Mouse (Mus musculus) adrenal gland, postnatal 4 days (tissue): ENCODE data around the gene Stat6. TPM values are rescaled to one million over a fixed set of nuclear protein-coding genes. Genes with fewer than 3 reads are reported as not detected.

Experiments
- DNase-seq, 2 experiments: peaks; one replicate each; pipeline ENCODE4 v3.0.0; 2021 to 2022; ENCODE audit warnings: low spot score in 2 of 2, mixed read lengths in 2 of 2
- total RNA-seq, 2 experiments: library from RNA; stranded (reverse); gene quantifications; 2 replicates each; pipeline ENCODE4 v1.2.3; 2021

The Stat6 gene
- total RNA-seq, 2 experiments from 2014 or later = 72.7 to 78.0 TPM

DNA sequence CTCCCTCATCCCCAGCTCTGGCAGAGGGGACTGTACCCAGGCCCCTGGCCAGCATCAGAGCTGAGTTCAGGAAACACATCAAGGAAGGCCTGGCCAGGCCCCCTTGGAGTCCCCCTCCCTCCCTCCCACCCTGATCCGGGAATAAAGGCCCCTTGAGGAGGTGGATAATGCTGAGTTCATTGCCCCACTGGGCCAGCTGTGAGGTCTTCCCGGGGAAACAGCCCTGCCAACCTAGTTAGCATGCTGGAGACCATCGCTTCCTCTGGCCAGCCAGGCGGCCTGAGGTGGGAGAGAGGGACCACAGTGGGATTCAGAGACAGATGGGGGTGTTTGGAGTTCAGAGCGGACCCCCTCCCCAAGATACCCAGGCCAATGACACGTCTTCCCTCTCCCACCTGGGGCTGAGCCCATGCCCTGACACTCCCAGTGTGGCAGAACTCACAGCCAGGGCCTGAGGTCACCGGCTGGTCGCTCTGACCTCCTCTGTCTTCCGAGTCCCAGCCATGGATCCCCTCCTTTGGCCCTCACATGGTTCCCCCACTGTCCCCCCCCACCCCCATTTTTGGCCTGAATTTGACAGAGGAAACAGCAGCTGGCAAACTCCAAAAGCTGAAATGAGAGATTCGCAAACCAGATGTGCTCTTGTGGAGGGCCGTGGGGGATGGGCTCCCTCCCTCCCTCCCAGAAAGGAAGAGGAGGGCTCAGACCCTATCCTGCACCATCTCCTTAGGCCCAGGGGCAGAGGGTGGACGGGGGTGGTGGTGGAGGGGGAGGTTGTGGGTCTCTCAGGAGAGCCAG is 28.4 kb upstream of the Stat6 start:
- DNase-seq = no peak

DNA sequence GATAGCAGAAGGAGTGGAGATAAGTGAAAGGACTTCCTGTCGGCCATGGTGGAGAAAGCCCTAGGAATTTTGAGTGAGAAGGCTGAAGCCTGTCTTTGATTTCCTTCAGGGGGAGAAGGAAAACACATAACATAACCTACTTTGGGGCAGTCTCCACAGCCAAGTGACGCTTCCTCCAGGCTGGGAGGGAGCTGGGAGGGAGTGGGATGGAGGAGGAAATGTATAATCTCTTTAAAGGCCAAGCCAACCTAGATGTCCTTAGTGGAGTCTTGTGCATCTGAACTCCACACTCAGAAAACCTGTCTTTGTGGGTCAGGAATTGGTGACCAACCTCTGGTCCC is 27.8 kb upstream of the Stat6 start:
- no peak for DNase-seq

DNA sequence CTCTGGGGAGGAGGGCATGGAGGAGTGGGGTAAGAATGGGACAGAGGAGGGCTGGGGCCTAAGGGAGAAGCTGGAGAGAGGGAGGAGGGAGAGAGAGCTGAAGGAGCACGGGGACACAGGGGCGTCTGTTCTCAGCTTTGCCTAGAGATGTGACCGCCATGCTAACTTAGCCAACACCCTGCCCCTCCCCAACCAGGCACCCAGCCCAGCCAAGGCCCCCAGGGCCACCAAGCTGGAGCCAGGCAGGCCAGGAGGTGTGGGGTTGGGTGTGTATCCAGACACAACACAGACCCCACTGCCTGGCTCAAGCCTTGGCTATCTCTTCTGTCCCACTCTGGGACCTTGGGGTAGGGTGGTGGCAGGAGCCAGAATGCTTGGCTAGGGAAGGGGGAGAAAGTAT is 27.2 kb upstream of the Stat6 start:
- no peak for DNase-seq

DNA sequence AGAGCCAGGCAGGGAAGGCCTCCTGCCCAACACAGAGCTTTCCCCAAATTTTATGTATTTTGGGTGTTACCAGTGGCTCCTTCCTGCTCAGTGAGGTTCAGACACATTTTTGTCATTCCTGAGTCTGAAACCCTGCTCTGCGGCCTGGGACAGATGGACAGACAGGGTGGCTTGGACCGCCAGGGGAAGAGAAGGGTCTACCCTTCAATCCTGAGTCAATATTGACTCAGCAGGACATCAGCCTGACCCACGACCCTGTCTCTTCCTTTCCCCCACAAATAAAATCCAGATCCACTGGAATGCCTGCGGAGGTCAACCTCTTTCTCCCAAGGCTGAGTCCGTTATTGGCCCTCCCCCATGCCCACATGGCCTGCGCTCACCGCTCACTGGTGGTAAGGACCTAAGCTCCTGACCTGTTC is 26.5 kb upstream of the Stat6 start:
- no peak for DNase-seq

DNA sequence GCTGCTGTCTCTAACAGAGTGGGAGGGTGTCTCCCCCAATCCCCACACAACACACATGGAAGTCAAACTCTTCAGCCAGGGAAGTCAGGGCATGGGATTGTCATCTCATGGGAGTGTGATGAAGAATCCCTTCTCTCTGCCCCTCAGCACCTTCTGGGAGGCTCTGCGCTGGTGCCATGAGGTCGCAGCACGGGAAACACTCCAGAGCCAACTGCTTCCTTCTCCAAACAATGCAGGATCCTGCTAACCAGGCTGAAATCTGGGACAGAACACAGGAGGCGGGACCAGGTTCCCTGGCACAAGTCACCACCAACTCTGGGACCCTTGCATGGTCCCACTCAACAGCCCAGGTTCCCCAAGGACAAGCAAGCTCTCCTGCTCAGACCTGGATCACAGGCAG is 25.5 kb upstream of the Stat6 start:
- DNase-seq = no peak

DNA sequence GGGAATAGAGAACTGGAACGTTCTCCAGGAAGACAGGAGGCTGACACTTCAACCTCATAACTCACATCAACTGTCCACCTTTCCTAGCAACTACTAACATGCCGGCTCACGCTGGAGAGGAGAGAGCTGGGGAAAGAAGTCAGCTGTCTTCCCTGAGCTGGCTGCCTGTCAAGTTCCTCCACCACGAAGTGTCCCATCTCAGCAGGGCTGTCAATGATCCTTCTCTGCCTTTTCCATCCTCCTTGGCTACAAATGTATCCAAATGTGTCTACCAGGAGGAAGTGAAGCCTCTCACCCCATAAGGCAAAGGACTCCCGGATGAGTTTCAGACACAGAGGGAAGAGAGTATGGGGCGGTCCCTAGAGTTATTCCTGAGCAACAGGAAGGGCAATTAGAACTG is 24.6 kb upstream of the Stat6 start:
- no peak for DNase-seq

DNA sequence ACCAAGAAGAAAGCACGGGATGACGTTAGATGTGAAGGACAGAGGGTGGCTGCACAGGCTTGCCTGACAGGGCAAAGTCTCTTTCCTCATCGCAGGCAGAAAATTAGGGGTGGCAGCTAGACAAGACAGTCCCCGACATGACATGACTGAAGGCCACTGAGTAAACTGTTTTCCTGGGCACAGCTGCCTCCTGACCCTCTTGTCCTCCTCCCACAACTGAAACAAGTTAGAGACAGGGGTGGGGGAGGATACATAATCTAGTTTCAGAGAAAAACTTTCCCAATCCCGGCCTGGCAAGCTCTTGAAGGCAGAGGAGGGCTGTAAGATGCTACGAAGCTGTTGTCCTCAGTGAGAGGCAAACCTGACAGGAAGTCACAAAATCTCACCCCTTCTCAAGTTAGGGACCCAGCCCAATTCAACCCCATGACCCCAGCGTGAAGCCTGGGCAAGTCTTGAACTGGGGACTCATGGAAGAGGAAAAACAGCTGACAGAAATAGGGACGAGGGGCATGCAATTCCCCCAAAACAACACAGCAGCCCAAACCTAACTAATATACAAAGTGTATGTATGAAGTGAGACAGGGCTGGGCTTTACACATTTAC is 23.6 kb upstream of the Stat6 start:
- DNase-seq = no peak

DNA sequence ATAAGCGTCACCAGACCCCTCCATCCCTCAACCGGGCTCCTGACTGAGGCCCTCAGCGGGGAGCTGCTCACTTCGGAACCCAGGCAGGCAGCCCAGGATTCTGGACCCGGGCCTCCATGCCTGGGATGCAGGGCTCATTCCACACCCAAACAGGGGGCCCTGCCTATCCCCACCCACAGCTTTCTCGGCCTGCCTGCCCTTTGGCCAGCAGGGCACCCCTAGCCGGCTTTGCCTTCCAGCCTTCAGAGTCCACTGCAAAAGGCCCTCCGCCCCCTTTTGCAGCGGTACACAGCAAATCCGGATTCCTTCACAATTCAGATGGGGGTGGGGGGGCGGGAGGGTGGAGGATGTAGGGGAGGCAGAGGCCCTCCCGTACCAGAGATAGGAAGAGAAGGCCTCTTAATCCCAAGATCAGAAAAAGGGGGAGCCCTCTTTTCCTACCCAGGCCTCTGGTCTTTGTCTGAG is 22.8 kb upstream of the Stat6 start:
- DNase-seq = no peak

DNA sequence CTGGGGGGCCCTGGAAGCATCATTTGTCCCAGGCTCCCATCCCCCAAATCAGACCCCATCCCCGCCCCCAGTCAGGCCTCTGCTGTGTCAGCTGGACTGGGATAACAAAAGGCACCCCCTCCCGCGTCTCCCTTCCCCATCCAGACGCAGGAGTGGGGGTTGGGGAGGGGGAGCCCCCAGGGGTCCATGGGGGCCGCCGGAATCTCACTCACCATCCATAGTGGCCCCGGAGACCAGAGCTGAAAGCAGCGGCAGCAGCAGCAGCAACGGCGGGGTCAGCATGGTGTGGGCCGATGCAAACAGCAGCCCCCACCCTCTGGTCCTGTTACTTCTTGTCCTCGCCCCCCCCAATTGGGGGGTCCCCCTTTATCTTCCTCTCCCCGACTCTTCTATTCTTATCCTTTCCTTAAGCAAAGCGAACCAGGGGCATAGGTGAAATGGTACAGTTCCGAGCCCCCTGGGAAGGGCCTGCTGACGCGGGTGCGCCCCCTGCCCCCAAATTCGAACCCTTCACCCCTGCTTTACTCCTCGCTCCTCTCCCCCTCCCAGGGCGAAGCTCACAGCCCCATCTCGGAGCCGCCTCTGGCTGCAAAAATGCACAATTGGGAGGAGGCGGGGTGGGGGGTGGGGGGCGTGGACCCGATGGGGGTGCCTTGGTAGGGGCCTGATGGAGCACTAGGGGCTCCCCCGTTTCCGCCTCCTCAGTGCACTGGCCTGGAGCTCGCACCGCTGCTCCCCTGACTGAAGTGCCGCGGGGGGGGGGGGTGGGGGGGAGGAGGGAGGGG is 22.2 kb upstream of the Stat6 start, which contains the start of gene Lrp1:
Gene Lrp1, minus strand, starts transcription at position 743 of the 785 bp plus-strand sequence.
- DNase-seq = no peak

DNA sequence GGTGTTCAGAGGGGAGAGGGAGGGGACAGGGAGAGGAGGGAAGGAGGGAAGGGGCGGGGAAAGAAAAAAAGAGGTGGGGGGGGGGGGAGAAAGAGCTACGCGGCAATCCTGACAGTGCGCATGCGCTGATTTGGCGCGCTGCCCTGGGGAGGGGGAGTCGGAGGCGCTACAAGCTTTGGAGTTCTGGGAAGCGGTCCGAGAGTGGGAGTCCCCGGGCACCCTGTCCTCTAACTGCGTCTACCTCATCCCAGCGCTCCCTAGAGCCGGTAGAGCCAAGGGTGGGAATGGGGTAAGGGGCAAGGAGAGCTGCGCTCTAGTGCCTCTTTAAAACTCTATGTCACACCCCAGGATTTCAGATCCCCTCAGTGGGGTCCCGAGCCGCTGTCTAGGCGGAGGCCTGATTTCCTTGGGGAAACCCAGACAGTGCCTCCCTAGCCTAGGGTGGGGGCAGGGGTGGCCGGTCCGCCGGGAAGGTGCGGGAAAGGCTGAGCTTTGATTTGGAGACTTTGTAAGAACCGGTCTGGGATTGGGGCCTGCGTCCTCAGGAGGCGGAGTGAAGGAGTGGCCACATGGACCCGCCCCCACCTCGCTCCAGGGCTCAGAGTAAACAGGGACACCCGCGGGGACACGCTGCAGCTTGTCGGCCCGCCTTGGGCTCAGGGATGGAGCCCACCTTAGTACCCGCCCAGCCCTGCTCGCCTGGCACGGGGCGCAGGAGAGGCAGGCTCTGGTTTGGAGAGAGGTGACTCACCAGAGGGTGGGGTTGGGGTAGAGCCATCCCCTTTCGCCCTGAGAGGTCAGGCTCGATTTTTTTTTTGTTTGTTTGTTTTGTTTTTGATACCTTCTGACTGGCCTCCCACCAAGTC is 21.4 kb upstream of the Stat6 start:
- peak; percentile 80 to 84 for DNase-seq

DNA sequence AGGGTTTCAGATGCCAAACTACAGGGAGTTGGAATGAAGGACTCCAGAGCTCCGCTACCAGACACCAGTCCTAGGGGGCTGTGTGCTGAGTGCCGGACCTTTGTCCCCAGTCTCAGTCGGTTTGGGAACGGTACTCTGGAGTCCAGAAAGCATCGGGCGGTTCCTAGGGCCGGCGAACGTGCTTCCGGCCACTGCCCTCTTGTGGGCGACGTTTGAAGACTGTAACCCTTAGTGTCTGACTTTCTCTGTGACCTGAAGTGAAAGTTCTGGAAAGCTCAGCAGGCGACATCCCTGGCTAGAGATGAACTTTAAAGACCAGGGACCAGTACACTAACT is 20.8 kb upstream of the Stat6 start:
- DNase-seq = peak in 1 of 2 experiments; percentile 63

DNA sequence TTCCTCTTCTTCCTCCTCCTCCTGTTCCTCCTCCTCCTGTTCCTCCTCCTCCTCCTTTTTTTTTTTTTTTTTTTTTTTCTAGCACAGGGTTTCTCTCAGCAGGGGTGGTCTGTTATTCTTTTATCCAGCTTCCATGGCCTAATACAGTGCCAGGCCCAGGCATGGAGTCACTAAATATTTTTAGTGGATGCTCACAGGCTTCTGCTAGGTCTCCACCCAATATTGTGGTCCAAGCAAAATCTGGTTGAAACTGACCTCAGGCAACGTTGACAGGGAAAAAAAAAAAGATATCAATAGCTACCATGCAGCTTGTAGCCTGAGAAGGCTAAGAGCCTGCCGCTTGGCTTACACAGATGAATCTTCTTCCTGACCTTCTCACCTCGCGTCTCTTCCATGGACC is 20.1 kb upstream of the Stat6 start:
- no peak for DNase-seq

DNA sequence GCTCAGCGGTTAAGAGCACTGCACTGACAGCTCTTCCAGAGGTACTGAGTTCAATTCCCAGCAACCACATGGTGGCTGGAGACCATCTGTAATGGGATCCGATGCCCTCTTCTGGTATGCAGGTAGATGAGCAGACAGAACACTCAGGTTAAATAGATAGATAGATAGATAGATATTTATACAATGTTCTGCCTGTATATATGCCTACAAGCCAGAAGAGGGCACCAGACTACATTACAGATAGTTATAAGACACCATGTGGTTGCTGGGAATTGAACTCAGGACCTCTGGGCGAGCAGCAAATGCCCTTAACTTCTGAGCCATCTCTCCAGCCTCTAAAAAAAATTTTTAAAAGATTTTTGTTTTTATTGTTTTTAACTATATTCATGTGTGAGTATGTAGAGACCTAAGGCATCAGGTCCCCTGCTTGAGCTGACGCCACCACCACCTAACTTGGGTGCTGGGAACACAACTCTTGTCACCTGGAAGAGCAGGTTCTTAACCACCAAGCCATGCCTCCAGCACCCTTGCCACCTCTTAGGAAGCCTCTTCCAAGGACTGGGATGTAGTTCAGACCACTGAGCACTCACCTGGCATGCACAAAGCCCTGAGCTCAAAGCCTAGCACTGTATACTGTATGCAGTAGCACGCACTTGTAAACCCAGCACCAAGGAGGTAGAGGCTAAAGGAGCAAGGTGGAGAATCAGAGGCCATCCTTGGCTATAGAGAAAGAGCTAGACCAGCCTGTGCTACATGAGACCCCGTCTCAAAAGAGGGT is 19.2 kb upstream of the Stat6 start:
- DNase-seq = no peak

DNA sequence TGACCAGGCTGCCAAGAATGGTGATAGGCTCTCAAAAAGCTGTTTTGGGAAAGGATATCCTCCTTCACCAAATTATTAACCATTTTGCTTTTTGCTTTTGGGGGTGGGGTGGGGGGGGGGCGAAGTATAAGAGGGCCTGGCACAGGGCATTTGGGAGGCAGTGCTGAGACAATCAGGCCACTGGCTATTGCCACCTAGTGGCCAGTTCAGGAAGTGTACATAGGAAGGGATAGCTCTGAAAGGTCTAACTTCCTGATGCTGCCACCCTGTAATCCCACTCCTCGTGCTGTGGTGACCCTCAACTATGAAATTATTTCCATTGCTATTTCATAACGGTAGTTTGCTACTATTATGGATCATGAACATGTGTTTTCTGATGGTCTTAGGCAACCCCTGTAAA is 16.4 kb upstream of the Stat6 start:
- DNase-seq = no peak

DNA sequence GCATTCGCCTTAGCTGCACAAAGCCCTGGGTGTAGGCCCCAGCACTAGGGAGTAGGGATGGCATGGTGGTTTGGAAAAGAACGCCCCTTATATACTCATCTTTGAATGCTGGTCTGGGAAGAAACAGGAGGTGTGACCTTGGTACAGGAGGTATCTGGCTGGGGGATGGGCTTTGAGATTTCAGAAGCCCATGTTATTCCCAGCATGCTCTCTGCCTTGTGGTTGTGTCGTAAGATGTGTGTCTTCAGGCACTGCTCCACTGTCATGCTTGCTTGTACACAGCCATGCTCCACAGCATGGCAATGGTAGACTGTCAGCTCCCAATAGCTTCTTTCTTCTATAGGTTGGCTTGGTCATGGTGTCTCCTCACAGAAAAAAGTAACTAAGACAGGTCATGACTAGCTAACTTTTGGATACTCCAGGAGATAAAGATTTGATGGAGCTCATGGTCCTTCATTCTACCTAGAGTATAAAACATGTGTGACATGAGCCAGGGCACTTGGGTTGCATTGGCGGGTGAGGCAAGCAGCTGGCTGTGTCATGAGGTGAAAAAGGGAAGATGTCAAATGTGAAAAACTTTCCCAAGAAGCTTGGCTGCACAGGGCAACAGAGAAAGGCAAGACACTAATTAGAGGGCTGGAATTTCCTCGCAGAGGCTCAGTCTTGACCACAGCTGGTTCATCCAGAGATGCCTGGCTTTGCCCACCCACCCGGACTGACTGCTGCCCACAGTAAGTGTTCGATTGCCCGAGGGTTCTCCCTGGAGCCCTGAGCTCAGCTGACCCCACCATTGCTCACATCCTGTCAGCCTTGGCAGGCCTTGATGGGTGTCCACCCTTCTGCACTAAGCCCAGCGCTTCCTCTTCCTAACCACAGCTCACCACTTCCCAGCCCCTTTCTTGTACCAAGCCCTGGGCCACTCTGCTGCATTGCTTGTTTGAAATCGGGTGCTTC is 11.2 kb upstream of the Stat6 start:
- DNase-seq = no peak

DNA sequence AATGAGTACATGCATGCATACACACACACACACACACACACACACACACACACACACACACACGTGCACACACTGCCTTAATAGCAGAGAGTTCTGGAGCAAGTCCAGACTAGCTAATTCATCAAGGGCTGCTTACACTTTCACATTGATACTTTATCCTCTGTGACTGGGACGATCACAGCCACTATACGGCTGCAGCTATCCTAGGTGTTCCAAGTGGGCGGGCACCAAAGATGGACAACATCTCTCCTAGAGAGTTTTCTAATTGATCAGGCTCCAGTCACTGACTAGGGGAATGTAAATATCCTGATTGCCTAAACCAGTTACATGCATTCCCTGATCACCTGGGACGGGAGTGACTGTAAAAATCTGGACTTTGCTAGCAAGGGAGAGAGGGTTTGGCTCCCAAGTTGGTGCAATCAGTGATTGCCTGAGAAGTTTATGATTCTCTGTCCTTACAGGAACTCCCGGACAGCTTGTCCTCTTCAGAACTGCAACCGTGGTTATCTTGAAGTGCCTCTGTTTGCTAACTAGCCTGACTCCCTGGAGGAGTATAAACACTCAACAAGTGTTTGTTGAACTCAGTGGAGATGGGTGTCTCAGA is 10.0 kb upstream of the Stat6 start:
- no peak for DNase-seq

DNA sequence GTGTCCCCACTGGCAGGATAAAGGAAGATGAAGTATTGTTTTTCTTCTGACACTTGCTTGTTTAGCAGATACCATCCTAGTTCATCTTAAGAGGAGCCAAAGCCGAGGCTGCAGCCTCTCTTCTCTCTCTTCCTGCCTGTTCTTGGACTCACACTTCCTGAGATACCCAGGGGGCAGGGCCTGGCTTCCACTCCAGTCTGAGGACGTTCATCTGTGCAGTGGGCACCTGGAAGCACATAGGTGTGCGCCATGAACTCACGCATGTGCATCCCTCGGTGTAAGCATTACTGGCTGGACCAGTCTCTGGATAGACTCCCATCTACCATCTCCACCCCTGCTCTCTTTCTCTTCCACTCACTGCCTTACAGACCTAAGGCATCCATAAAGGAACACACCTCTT is 2.4 kb upstream of the Stat6 start:
- no peak for DNase-seq

DNA sequence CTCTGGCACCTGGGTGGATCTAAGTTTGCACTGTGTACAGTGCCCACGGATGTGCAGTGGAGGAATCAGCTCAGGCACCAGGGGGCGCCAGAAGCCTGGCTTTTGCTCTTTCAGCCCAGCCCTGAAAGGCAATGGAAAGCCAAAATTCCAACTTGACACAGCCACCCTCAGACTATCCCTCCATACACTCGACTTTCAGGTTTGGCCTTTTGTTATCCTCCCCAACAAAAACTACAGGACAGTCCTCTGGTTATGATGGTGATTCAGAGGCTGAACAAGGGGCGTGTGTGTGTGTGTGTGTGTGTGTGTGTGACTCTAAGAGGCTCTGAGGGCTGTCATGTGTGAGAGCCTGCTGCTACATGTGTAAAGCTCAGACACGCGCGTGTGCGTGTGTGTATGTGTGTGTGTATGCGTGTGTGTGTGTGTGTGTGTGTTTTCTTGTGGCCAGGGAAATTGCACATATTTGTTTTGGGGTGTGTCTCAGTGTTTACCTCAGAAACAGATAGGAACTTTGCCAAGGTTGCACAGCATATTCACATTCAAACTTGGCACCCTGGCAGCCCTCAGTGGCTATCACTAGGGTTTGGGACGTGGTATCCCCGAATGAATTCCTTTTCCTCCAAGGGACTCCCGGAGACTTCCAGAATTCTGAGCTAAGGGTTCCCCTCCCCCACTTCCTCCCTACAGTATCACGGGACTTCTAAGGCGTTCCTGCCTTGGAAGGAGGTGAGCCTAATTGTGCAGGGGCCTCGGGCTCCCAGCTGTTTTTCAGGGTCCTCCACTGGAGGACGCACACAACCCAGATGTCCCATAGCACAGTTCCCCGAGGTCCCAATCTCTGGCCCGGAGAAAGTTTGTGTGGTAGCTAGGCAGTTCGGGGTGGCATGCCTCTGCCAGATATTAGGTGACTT is 670 bp upstream of the Stat6 start:
- DNase-seq = peak; percentile 75 to 80
